Mouse (Mus musculus): Measurements from ENCODE around the gene Sirt4.

GRCm38 (mm10) chr5:115531671-115532270 lies 47.2 kb upstream of the Sirt4 start:
- TF ChIP-seq CTCF (IDR thresholded peaks at IDR 0.05; ENCODE audit: insufficient read depth, low read depth, low read length) (no peak), POLR2A (IDR thresholded peaks at IDR 0.05; ENCODE audit: insufficient read depth, low read depth, low read length) (no peak)

Data from olfactory bulb, adult 2 months (tissue).